Mouse (Mus musculus): ENCODE results near the gene Polr3g. TPM values are rescaled to one million over a fixed set of nuclear protein-coding genes. Genes with fewer than 3 reads are reported as not detected.
A peak's percentile ranks its signal among the peaks of the same experiment; 100 is the strongest.
"Not testable (repeated sequence)": the region's sequence is repeated elsewhere in the genome, so short reads cannot be mapped to it uniquely, and the experiment has no call there.

The Polr3g gene
- 1 to 10 TPM; 5.0 to 6.9 TPM for total RNA-seq (2021)
- long read RNA-seq, experiment 1, partial matches to known transcripts = 0 of 4 reads
- long read RNA-seq, experiment 1, other reads (novel, unspliced or antisense) = 1 of 4 reads
- long read RNA-seq, experiment 2, partial matches to known transcripts = 0 of 1 reads
- long read RNA-seq, experiment 2, other reads (novel, unspliced or antisense) = 0 of 1 reads

GRCm38 (mm10) chr13:81710775-81711545 is at the start of gene Polr3g, which contains the start of gene Mblac2:
Polr3g (minus strand) TSS chr13:81711013.
Mblac2 (plus strand) TSS chr13:81711341.
- DNase-seq = peak; percentile 99

GRCm38 (mm10) chr13:81760379-81760778 is 49.6 kb upstream of the Polr3g start:
- peak; percentile 71 for DNase-seq

GRCm38 (mm10) chr13:81757058-81757660 is 46.3 kb upstream of the Polr3g start:
- DNase-seq = peak; percentile 49

GRCm38 (mm10) chr13:81755324-81755723 is 44.5 kb upstream of the Polr3g start:
- no peak for DNase-seq

- DNase-seq = no peak
Observed at GRCm38 (mm10) chr13:81754878-81755277, 44.1 kb upstream of the Polr3g start.

- no peak for DNase-seq
Observed at GRCm38 (mm10) chr13:81744092-81744396, 33.2 kb upstream of the Polr3g start.

GRCm38 (mm10) chr13:81743391-81744091 is 32.7 kb upstream of the Polr3g start:
- no peak for DNase-seq

- DNase-seq = no peak
Observed at GRCm38 (mm10) chr13:81740898-81741297, 30.1 kb upstream of the Polr3g start.

- DNase-seq = no peak
Observed at GRCm38 (mm10) chr13:81736606-81737005, 25.8 kb upstream of the Polr3g start.

- DNase-seq = no peak
Observed at GRCm38 (mm10) chr13:81730362-81730761, 19.5 kb upstream of the Polr3g start.

GRCm38 (mm10) chr13:81729102-81729501 is 18.3 kb upstream of the Polr3g start:
- DNase-seq = no peak

- not testable (repeated sequence) for DNase-seq
Observed at GRCm38 (mm10) chr13:81728141-81728540, 17.3 kb upstream of the Polr3g start.

GRCm38 (mm10) chr13:81713896-81714295 is 3.1 kb upstream of the Polr3g start:
- DNase-seq = no peak

GRCm38 (mm10) chr13:81711546-81712371 is 946 bp upstream of the Polr3g start:
- DNase-seq = peak; percentile 53

- no peak for DNase-seq
Observed at GRCm38 (mm10) chr13:81710266-81710665, 547 bp downstream of the Polr3g start.

GRCm38 (mm10) chr13:81709805-81710204 is 1.0 kb downstream of the Polr3g start:
- DNase-seq = no peak

GRCm38 (mm10) chr13:81706311-81706710 is 4.5 kb downstream of the Polr3g start:
- DNase-seq = no peak

- no peak for DNase-seq
Observed at GRCm38 (mm10) chr13:81703621-81704020, 7.2 kb downstream of the Polr3g start.

GRCm38 (mm10) chr13:81703148-81703547 is 7.7 kb downstream of the Polr3g start:
- no peak for DNase-seq

- no peak for DNase-seq
Observed at GRCm38 (mm10) chr13:81694446-81694845, 16.4 kb downstream of the Polr3g start.

- peak; percentile 17 for DNase-seq
Observed at GRCm38 (mm10) chr13:81691606-81692005, 19.2 kb downstream of the Polr3g start.

- DNase-seq = no peak
Observed at GRCm38 (mm10) chr13:81690477-81690876, 20.3 kb downstream of the Polr3g start.

All from adrenal gland, postnatal 10 days (tissue).